Mouse (Mus musculus) CH12F3 (cell line): ENCODE data around the gene Olfr1153.

ENCODE experiments used
- in situ Hi-C: fragments of 300-500 bp; cut with MboI; formaldehyde crosslinking; loops from 2 replicates; pipeline ENCODE4 v1.14.3; 2020; ENCODE audit warnings: low sequenced_read_pairs

Olfr1153 gene

GRCm38 (mm10) chr2:87894662-87895061 is at the start of gene Olfr1153:
Olfr1153 (plus strand) TSS chr2:87894962.
- in situ Hi-C loops = no loop called here

DNA sequence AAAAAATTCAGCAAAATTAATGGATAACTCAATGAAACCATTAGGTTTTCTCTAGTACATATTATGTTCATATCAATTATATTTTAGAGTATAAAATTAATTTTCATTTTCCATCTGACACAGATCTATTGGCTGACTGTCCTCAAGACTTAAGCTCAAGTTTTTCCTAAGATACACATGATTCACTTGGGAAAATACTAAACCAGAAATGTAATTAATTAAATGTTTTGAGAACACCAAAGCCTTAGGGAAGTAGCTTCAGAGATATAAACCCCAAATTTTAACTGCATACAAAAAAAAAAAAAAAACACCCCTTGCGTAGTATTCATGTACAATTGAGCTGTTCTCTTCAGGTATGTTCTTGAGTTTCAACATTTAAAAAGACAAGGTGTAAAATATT is 39.2 kb upstream of the Olfr1153 start, which contains the start of gene Olfr1151:
Gene Olfr1151, plus strand, starts transcription at position 301 of the 400 bp plus-strand sequence.
- in situ Hi-C loops = no loop called here

- in situ Hi-C loops = no loop called here
These were observed 28.6 kb upstream of the Olfr1153 start, which contains the start of gene Olfr1152 for GRCm38 (mm10) chr2:87866192-87866591. Olfr1152 (plus strand) TSS chr2:87866492.

GRCm38 (mm10) chr2:87905066-87905465 is 10.3 kb downstream of the Olfr1153 start, which contains the start of gene Olfr1154:
Olfr1154 (minus strand) TSS chr2:87905166.
- in situ Hi-C loops = no loop called here

DNA sequence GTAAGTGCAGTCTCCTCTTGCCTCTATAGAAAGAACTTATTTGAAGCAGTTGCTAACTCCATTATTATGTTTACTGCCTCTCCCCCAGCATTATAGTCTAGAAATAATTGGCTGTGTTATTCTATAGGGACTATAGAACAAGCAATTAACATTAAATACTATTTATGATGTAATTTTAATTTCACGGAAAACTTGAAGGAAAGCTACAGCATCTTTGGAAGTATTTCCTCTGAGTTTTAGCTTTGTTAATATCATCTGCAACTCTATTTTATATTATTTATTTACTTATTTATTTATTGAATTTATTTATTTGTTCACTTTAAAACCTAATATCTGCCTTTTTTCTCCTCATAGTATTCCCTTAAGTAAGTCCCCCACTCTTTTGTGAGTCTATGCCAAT is 50.3 kb downstream of the Olfr1153 start, which contains the start of gene Olfr1155:
Gene Olfr1155, minus strand, starts transcription at position 101 of the 400 bp plus-strand sequence.
- in situ Hi-C loops = no loop called here
